Mouse (Mus musculus) heart, adult 2 months (tissue): ENCODE data around the gene Abca7.

Source experiments
- CTCF ChIP-seq: fragments of 200-600 bp; IDR thresholded peaks from 2 replicates; pipeline ENCODE4 v1.8.1; 2022; ENCODE audit warnings: antibody characterized with exemption, mild to moderate bottlenecking, moderate library complexity
- POLR2A ChIP-seq: fragments of 200-500 bp; IDR thresholded peaks from 2 replicates; pipeline ENCODE4 v1.6.1; 2011; ENCODE audit warnings: mild to moderate bottlenecking, low read depth, low read length, control low read depth; ENCODE audit not compliant: insufficient read depth

GRCm38 (mm10) chr10:79984871-79985270 is 11.4 kb upstream of the Abca7 start:
- peak; percentile 50; the same call in 1 of the 2 replicates for TF ChIP-seq POLR2A
- TF ChIP-seq CTCF = no peak
